Mouse (Mus musculus) heart, adult 10 weeks (tissue): ENCODE data around the gene Il18r1. TPM values are rescaled to one million over a fixed set of nuclear protein-coding genes. Genes with fewer than 3 reads are reported as not detected.

Experiments used
- polyA plus RNA-seq: library from polyadenylated mRNA; stranded (reverse); fragments of 350-450 nt; fragmentation: Illumina TruSeq; extraction: RNeasy Lipid Tissue Mini Kit (QIAGEN cat#74804); gene quantifications from one replicate; pipeline ENCODE4 v1.2.3, GENCODE M21; 2014; ENCODE audit warnings: low read depth, low replicate concordance

Gene Il18r1
- 2.0 TPM for polyA plus RNA-seq

DNA sequence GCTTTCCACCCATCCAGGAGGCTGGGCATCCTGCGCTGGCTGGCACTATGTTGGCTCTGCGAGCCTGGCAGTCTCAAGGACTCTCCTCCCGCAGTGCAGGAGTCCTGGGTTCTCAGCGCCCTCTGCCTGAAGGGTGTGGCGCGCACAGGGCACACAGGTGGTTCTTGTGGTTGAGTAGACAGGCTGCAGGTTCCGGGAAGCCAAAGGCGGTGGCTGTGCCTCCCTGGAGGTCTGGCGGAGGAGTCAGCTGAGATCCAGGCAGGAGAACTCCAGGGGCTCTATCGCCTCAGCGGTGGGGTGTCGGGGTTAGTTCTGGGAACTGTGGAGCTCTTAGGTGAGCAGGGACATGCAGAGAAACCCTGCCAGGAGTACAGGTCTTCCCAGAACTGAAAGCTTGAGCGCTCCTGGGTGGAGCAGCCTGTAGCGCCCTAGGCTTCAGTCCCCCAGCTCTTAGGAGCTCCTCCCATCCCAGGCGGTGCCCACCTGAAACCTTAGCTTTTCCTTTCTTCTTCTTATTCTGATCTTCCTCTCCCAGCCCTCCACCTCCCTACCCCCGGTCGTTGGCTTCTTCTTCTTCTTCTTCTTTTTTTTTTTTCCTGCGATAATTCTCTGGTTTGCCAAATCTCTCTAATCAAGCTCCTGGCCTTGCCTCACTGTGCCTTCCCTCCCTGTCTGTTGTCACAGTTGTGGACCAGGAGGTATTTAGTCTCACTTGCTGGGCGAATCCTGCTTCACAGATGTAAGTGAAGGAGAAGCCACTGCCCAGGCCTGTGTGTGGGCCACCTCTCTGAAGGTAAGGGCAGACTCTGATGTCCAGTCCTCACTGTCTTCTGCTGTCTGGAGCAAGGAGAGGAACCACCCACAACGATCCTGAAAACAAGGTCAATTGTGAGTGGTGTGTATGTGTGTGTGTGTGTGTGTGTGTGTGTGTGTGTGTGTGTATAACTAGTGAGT lies at the start of gene Il18r1:
TSS of gene Il18r1 (plus strand) at position 76 of the 954 bp plus-strand sequence.

GRCm38 (mm10) chr1:40428910-40429675 lies 36.3 kb upstream of the Il18r1 start, which contains the start of gene Il1rl1:
Gene Il1rl1, plus strand, starts transcription at chr1:40429570.

GRCm38 (mm10) chr1:40514851-40515585 lies 49.7 kb downstream of the Il18r1 start, which contains the start of gene Il18rap:
Gene Il18rap, plus strand, starts transcription at chr1:40515362.

Other genes with a start within 250 kb of the Il18r1 start
- gene Il1r1, start 240.5 kb upstream of the Il18r1 start, polyA plus RNA-seq: 8.3 TPM
- 1.6 TPM for gene Il1rl2, start 140.9 kb upstream of the Il18r1 start, polyA plus RNA-seq
- gene Il1rl1, start 36.0 kb upstream of the Il18r1 start, polyA plus RNA-seq: 0.68 TPM
- 0.58 TPM for gene Il18rap, start 49.8 kb downstream of the Il18r1 start, polyA plus RNA-seq
- 0.76 TPM for gene Slc9a4, start 114.5 kb downstream of the Il18r1 start, polyA plus RNA-seq
- gene Slc9a2, start 215.0 kb downstream of the Il18r1 start, polyA plus RNA-seq: 3.2 TPM